Mouse (Mus musculus) 3134 (cell line): ENCODE data around the gene Ccdc115.

ENCODE experiments used
- DNase-seq: peaks from one replicate; pipeline ENCODE4 v3.0.0-alpha.2; 2011; ENCODE audit warnings: low spot score; ENCODE audit not compliant: insufficient read length; ENCODE audit errors: extremely low read depth

The Ccdc115 gene

GRCm38 (mm10) chr1:34439215-34439960 is at the start of gene Ccdc115, which contains the start of gene Imp4:
Gene Ccdc115 (minus strand): TSS chr1:34439672.
Gene Imp4 (plus strand): TSS chr1:34439851.
- DNase-seq: peak; percentile 92

- no peak for DNase-seq
Observed at GRCm38 (mm10) chr1:34487383-34487782, 47.9 kb upstream of the Ccdc115 start.

- DNase-seq: no peak
Observed at GRCm38 (mm10) chr1:34485461-34486188, 46.2 kb upstream of the Ccdc115 start.

GRCm38 (mm10) chr1:34484470-34484869 is 45.0 kb upstream of the Ccdc115 start:
- no peak for DNase-seq

GRCm38 (mm10) chr1:34481920-34482669 is 42.6 kb upstream of the Ccdc115 start:
- no peak for DNase-seq

- DNase-seq: no peak
Observed at GRCm38 (mm10) chr1:34480801-34481200, 41.3 kb upstream of the Ccdc115 start.

- no peak for DNase-seq
Observed at GRCm38 (mm10) chr1:34478891-34479655, 39.6 kb upstream of the Ccdc115 start.

- DNase-seq: no peak
Observed at GRCm38 (mm10) chr1:34472427-34473300, 33.2 kb upstream of the Ccdc115 start.

- DNase-seq: no peak
Observed at GRCm38 (mm10) chr1:34469801-34470200, 30.3 kb upstream of the Ccdc115 start.

GRCm38 (mm10) chr1:34468500-34468899 is 29.0 kb upstream of the Ccdc115 start:
- no peak for DNase-seq

GRCm38 (mm10) chr1:34468051-34468450 is 28.6 kb upstream of the Ccdc115 start:
- no peak for DNase-seq

GRCm38 (mm10) chr1:34465445-34465844 is 26.0 kb upstream of the Ccdc115 start:
- no peak for DNase-seq

- no peak for DNase-seq
Observed at GRCm38 (mm10) chr1:34464310-34464817, 24.9 kb upstream of the Ccdc115 start.

GRCm38 (mm10) chr1:34462766-34463165 is 23.3 kb upstream of the Ccdc115 start:
- DNase-seq: peak; percentile 58

GRCm38 (mm10) chr1:34460061-34460441 is 20.6 kb upstream of the Ccdc115 start:
- no peak for DNase-seq

GRCm38 (mm10) chr1:34459284-34460060 is 20.0 kb upstream of the Ccdc115 start, which contains the start of gene Ptpn18:
Gene Ptpn18 (plus strand): TSS chr1:34459762.
- peak; percentile 33 for DNase-seq

GRCm38 (mm10) chr1:34458431-34458830 is 19.0 kb upstream of the Ccdc115 start:
- no peak for DNase-seq

GRCm38 (mm10) chr1:34443124-34443523 is 3.7 kb upstream of the Ccdc115 start:
- no peak for DNase-seq
